ENCODE assay signal across 18 mouse cellular contexts in genomic region chr1:83495022-83495421, GRCm38 (mm10).
DNase-seq lines count a peak whose midpoint lies in the region; ATAC-seq lines count a peak whose summit lies in the region.
"Had no signal": no experiment of that assay in that cellular context is flagged by ENCODE, and none has a peak within 500 bp of the region (broad histone marks: within the 10 kb centered on the region; RNA-seq: fewer than 3 reads in every experiment).

No protein-coding gene starts in this region.

- peak; percentile 88 for DNase-seq in cerebellum, adult 11-12 months
- peak; percentile 72 for DNase-seq in cerebellum, adult 8-10 months
- peak; percentile 56 to 75 for DNase-seq in cerebellum, postnatal 14 days
- DNase-seq in limb, embryonic 10.5 days (ENCODE audit: low spot score), result no peak
- DNase-seq in c-Kit-positive CD71-positive TER-119-positive erythroid progenitor cells, embryonic 14.5 days (ENCODE audit: low spot score), result no peak
- DNase-seq: adrenal gland, adult 8-10 months; gastrocnemius, adult 2 months; gastrocnemius, postnatal 25 days; heart, postnatal 10 days; heart, postnatal 4 days; kidney, adult 8-10 months had no signal

- H3K36me3 ChIP-seq in limb, embryonic 10.5 days, result no peaks in the 10 kb centered on the region
- H3K36me3 ChIP-seq: embryonic facial prominence, embryonic 10.5 days; hindbrain, embryonic 12.5 days had no signal

- no peaks in the 10 kb centered on the region for H3K9me3 ChIP-seq in limb, embryonic 10.5 days (replicated peaks)
- H3K9me3 ChIP-seq: embryonic facial prominence, embryonic 10.5 days; hindbrain, embryonic 12.5 days had no signal

- no peak overlapping the region for H3K4me3 ChIP-seq in limb, embryonic 10.5 days
- H3K4me3 ChIP-seq: embryonic facial prominence, embryonic 10.5 days; gastrocnemius, adult 2 months; hindbrain, embryonic 12.5 days had no signal

- H3K4me1 ChIP-seq in limb, embryonic 10.5 days, result no peaks in the 10 kb centered on the region
- H3K4me1 ChIP-seq: embryonic facial prominence, embryonic 10.5 days; hindbrain, embryonic 12.5 days had no signal

- WGBS in limb, embryonic 10.5 days, result 83% methylated on average over 4 of the region's 4 CpGs

- no peak for ATAC-seq in activated CD4-positive, CD25-positive, alpha-beta regulatory T cell, adult 4 months
- ATAC-seq: forebrain, embryonic 14.5 days; hindbrain, embryonic 16.5 days; inflammation-experienced regulatory T-cells, adult 6 months; intestine, postnatal 0 days had no signal

- no peak overlapping the region for H3K27ac ChIP-seq in limb, embryonic 10.5 days
- H3K27ac ChIP-seq: embryonic facial prominence, embryonic 10.5 days; gastrocnemius, adult 2 months; hindbrain, embryonic 12.5 days had no signal

- no peaks in the 10 kb centered on the region for H3K27me3 ChIP-seq in limb, embryonic 10.5 days (ENCODE audit: low read depth, poor library complexity, severe bottlenecking)
- H3K27me3 ChIP-seq: hindbrain, embryonic 12.5 days had no signal

Comparison
In these comparisons a context has a peak if more than half of its experiments do, and no peak if none do; other contexts are left out.
1. DNase-seq: peak in cerebellum, adult 11-12 months (single experiment), cerebellum, adult 8-10 months (single experiment) and cerebellum, postnatal 14 days (2 of 2); none in limb, embryonic 10.5 days (single experiment) and c-Kit-positive CD71-positive TER-119-positive erythroid progenitor cells, embryonic 14.5 days (single experiment).